Mouse (Mus musculus) leukemia stem cell, adult 10-12 weeks (primary cell): ENCODE data around the gene Hip1. TPM values are rescaled to one million over a fixed set of nuclear protein-coding genes. Genes with fewer than 3 reads are reported as not detected.

Experiments used
- polyA plus RNA-seq: library from polyadenylated mRNA; stranded (reverse); fragments of >175 nt; gene quantifications from 2 replicates; pipeline ENCODE4 v1.2.3, GENCODE M21; 2012; ENCODE audit warnings: low replicate concordance

Hip1 gene
- 2.3 and 5.1 TPM in 2 replicates for polyA plus RNA-seq

DNA sequence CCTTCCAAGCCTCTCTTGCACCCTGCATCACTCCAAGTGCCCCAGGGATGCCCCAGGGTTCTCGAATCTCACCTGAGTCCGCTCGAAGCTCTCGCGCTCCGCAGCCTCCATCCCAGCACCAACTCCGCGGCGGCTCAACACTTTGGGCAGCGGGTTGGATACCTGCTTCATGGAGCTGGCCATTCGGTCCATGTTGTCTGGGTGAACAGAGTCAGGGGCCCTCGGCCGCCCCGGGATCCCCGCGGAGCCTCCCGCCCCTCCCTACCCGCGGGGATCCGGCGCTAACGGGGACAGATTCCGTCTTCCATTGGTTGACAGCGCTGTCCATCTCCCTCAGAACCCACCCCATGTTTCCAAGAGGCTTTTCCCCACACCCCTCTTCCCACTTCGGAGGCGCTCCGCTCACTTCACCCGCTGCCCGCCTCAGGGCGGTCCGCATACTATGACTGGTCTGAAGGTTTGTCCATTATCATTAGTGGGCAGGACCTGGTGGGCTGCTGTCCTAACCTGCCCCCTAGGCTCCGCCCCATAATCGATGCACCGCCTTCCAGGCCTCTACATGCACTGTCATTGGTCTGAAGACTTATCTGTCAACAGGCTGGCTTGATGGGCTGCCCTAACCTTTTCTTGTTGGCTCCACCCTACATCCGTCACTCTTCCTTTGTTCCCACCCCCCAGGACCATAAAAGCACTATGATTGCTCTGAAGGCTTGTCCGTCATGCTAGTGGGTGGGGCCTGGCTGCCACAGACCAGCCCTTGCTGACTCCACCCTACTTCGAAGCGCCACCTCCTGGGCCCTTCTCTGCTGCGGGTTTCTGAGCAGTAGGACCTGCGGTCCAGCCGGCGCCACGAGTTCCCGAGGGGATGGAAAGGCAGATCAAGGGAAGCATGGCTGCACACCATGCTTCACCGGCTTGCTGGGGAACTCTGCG lies at the start of gene Hip1:
Hip1 (minus strand) TSS at position 256 of the 933 bp plus-strand sequence.

DNA sequence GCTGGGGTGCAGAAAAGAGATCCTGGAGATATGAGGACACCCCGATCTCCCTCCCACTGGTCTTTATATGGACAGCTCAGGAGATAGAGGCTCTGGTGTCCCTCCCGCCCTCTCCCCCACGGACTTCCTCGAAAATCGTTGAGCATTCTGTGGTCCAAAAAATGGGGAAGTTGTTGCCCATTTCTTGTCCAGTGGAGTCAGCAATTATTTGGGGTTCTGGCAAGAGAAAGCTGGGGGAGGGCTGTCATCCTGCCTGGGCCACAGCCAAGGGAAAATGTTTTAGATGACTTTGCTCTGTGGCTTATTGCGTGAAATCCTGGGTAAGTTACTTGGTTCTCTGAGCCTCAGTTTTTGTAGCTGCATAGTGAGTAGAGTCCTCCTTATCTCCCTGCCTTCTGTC lies 28.1 kb upstream of the Hip1 start, which contains the start of gene Ccl24:
Ccl24 (minus strand) TSS at position 44 of the 400 bp plus-strand sequence.

DNA sequence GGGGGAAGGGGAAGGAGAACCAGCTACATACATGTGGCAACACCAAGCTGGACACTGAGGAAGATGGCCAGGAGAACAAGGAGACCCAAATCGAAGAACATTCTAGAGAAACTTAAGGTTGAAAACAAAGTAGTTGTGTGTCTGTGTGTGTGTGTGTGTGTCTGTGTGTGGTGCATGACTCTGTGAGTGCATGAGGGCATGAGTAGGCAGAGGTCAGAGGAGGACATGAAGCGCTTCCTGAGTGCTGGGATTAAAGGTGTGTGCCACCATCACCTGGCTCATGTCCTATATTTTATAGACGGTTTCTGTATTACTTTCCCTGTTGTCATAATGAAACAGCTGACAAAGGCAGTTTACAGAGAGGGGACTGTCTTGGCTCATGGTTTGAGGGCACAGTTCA lies 18.5 kb upstream of the Hip1 start, which contains the start of gene Ccl26:
Ccl26 (minus strand) TSS at position 101 of the 400 bp plus-strand sequence.

DNA sequence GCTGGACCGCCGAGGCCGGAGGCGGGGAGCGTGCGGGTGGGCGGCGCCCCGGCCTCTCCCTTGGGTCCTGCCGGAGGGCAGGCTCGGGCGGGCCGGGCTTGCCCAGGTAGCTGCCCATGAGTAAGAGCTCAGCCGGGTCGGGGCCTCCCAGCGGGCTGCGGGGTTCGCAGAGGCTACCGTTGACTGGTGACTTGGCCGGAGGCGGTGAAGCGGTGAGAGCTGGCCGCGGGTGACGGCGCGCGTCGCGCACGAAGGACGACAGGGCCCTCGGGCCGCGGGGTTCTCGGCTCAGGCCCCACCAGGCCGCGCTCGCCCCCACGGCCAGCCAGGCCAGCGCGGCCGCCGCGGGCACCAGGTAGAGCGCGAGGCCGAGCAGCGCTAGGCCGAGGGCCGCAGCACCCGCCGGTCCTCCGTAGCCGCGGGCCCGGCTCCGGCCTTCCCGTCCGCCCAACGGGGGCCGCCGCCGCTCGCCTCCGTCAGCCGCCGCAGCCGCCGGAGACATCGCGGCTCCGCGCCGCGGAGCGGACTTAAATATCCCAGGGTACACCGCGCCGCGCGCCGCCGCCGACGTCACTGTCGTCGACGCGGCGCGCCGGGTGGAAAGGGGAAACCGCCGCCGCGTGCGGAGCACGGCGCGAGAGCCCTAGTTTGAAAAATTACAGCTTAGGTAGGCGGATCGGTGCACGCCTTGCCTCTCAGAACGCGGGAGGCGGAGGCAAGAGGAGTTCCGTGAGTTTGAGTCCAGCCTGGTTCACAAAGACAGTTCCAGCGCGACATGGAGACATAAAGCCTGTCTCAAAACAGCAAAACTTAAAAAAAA lies 150.7 kb downstream of the Hip1 start, which contains the start of gene Pom121:
Pom121 (minus strand) TSS at position 543 of the 820 bp plus-strand sequence.

DNA sequence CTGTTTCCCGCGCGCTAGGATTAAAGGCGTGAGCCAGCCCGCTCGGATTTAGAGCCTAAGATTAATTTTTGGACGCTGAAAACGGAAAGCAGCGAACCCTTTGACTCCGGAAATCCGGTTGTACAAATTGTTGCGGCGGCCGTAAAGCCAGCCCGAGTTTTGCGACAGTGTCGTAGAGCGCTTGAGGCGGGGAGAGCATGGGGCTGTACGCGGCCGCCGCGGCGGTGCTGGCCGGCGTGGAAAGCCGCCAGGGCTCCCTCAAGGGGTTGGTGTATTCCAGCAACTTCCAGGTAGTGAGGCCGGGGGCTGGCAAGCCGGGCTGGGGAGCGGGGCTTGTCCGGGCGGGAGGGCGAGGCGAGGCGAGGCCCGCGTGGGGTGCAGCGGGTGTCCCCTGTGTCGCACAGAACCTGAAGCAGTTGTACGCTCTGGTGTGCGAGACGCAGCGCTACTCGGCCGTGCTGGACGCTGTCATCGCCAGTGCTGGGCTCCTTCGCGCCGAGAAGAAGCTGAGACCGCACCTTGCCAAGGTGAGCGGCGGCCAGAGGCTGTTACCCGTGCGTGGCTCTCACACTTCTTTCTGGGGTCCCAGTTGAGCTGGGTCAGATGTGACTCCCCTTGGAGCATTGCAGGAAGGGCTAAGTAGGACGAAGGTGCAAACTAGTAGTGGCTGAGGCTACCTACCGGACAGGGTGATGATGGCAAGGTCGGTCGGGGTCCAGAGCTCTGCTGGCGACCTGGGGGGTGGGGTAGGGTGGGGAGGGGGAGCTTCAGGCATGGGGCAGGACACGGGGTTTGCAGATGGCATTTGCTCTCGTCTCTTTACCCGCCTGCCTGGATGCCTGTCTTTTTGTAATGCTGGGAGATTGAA lies 174.9 kb downstream of the Hip1 start, which contains the start of gene Nsun5:
Nsun5 (plus strand) TSS at position 167 of the 868 bp plus-strand sequence.

Other genes starting within 250 kb of the Hip1 start
- gene Fkbp6, start 195.1 kb downstream of the Hip1 start, polyA plus RNA-seq = not detected in 2 replicates
- not detected in 2 replicates for gene Trim50, start 191.8 kb downstream of the Hip1 start, polyA plus RNA-seq
- 12.6 and 25.2 TPM in 2 replicates for gene Nsun5, start 175.2 kb downstream of the Hip1 start, polyA plus RNA-seq
- 136 and 253 TPM in 2 replicates for gene Pom121, start 150.6 kb downstream of the Hip1 start, polyA plus RNA-seq
- not detected in 2 replicates for gene Ccl26, start 18.4 kb upstream of the Hip1 start, polyA plus RNA-seq
- gene Ccl24, start 27.9 kb upstream of the Hip1 start, polyA plus RNA-seq = 0.61 TPM in 1 of 2 replicates, not detected in the other
- 34.6 and 36.0 TPM in 2 replicates for gene Rhbdd2, start 87.5 kb upstream of the Hip1 start, polyA plus RNA-seq
- 93.9 and 171 TPM in 2 replicates for gene Por, start 124.9 kb upstream of the Hip1 start, polyA plus RNA-seq
- gene Tmem120a, start 199.3 kb upstream of the Hip1 start, polyA plus RNA-seq = 12.3 and 15.8 TPM in 2 replicates
- gene Styxl1, start 233.3 kb upstream of the Hip1 start, polyA plus RNA-seq = not detected in 2 replicates
- gene Mdh2, start 233.4 kb upstream of the Hip1 start, polyA plus RNA-seq = 199 and 638 TPM in 2 replicates